11 mouse cellular contexts compared by ENCODE assay signal in genomic region chr5:37826706-37827625, GRCm38 (mm10). TPM values are rescaled to one million over a fixed set of nuclear protein-coding genes. Genes with fewer than 3 reads are reported as not detected.
DNase-seq lines count a peak whose midpoint lies in the region; ATAC-seq and TF ChIP-seq lines count a peak whose summit lies in the region.
"Had no signal": no experiment of that assay in that cellular context is flagged by ENCODE, and none has a peak within 500 bp of the region (broad histone marks: within the 10 kb centered on the region; RNA-seq: fewer than 3 reads in every experiment).

No protein-coding gene starts in this region.

- DNase-seq in lung, postnatal 25 days (ENCODE audit: low spot score), result no peak
- peak; percentile 81 for DNase-seq in forebrain, embryonic 11.5 days (ENCODE audit: low spot score)
- DNase-seq in hindbrain, postnatal 0 days (ENCODE audit: low spot score), result peak; percentile 30
- peak; percentile 46 for DNase-seq in retina, embryonic 14.5 days (ENCODE audit: low spot score)
- no peak for DNase-seq in adrenal gland, postnatal 4 days (ENCODE audit: low spot score in 2 of 2)
- no peak for DNase-seq in natural killer cell, adult 2 months (ENCODE audit: low spot score in 2 of 2)
- DNase-seq: cerebellum, adult 18-20 months; right cerebral cortex, postnatal 14 days had no signal

- TF ChIP-seq CTCF in hindbrain, postnatal 0 days (IDR thresholded peaks at IDR 0.05; ENCODE audit: low read depth), result no peak

- no peaks in the 10 kb centered on the region for H3K36me3 ChIP-seq in lung, embryonic 15.5 days
- H3K36me3 ChIP-seq in forebrain, embryonic 11.5 days (ENCODE audit: control insufficient read depth, insufficient read depth, low read length), result no peaks in the 10 kb centered on the region
- no peaks in the 10 kb centered on the region for H3K36me3 ChIP-seq in hindbrain, postnatal 0 days (ENCODE audit: insufficient read depth, low read length)

- H3K9ac ChIP-seq in lung, embryonic 15.5 days, result no peak overlapping the region
- H3K9ac ChIP-seq in forebrain, embryonic 11.5 days (ENCODE audit: low read length), result no peak overlapping the region
- no peak overlapping the region for H3K9ac ChIP-seq in hindbrain, postnatal 0 days (replicated peaks; ENCODE audit: low read length)

- H3K4me1 ChIP-seq in lung, embryonic 15.5 days, result peaks cover 17% of the 10 kb centered on the region
- peaks cover 37% of the 10 kb centered on the region for H3K4me1 ChIP-seq in forebrain, embryonic 11.5 days (replicated peaks; ENCODE audit: control insufficient read depth, insufficient read depth, low read length)
- H3K4me1 ChIP-seq in hindbrain, postnatal 0 days (ENCODE audit: insufficient read depth, low read length), result peaks cover 5% of the 10 kb centered on the region; the same call in 1 of the 2 replicates

- WGBS in lung, embryonic 15.5 days, result under 1% methylated on average over 59 of the region's 59 CpGs
- WGBS in forebrain, embryonic 11.5 days, result under 1% methylated on average over 59 of the region's 59 CpGs
- 2% methylated on average over 59 of the region's 59 CpGs for WGBS in hindbrain, postnatal 0 days

- ATAC-seq in lung, embryonic 15.5 days (ENCODE audit: borderline replicate concordance, extremely low read depth, low FRiP score, low TSS enrichment), result no peak
- 0 out of 2 replicates have a peak, but pooled peaks have one; percentile 6 for ATAC-seq in forebrain, embryonic 11.5 days (replicated peaks; ENCODE audit: low FRiP score)
- no peak for ATAC-seq in hindbrain, postnatal 0 days
- ATAC-seq in activated CD4-positive, CD25-positive, alpha-beta regulatory T cell, adult 4 months, result no peak

- H3K27ac ChIP-seq in lung, embryonic 15.5 days, result no peak overlapping the region
- H3K27ac ChIP-seq in forebrain, embryonic 11.5 days (ENCODE audit: low read depth, low read length), result no peak overlapping the region
- no peak overlapping the region for H3K27ac ChIP-seq in hindbrain, postnatal 0 days

- peaks cover 99% of the 10 kb centered on the region for H3K27me3 ChIP-seq in lung, embryonic 15.5 days
- H3K27me3 ChIP-seq in forebrain, embryonic 11.5 days (ENCODE audit: control insufficient read depth, insufficient read depth, low read length), result peaks cover 88% of the 10 kb centered on the region
- H3K27me3 ChIP-seq in hindbrain, postnatal 0 days (ENCODE audit: insufficient read depth, low read length), result peaks cover 83% of the 10 kb centered on the region

- 0 out of 2 replicates have a peak overlapping the region, but pooled peaks have one; percentile 3 for H3K4me3 ChIP-seq in lung, embryonic 15.5 days
- H3K4me3 ChIP-seq in forebrain, embryonic 11.5 days (ENCODE audit: low read depth, low read length), result peak overlapping the region; percentile 14
- 0 out of 2 replicates have a peak overlapping the region, but pooled peaks have one; percentile 7 for H3K4me3 ChIP-seq in hindbrain, postnatal 0 days (ENCODE audit: low read length)

- no peak overlapping the region for H3K4me2 ChIP-seq in lung, embryonic 15.5 days
- H3K4me2 ChIP-seq in forebrain, embryonic 11.5 days (ENCODE audit: low read depth, low read length, severe bottlenecking), result peak overlapping the region; percentile 43
- 0 out of 2 replicates have a peak overlapping the region, but pooled peaks have one; percentile 18 for H3K4me2 ChIP-seq in hindbrain, postnatal 0 days (ENCODE audit: low read depth, low read length)

- H3K9me3 ChIP-seq in lung, embryonic 15.5 days, result no peaks in the 10 kb centered on the region
- H3K9me3 ChIP-seq in forebrain, embryonic 11.5 days (ENCODE audit: control insufficient read depth, low read length), result peaks cover 3% of the 10 kb centered on the region; the same call in 1 of the 2 replicates
- no peaks in the 10 kb centered on the region for H3K9me3 ChIP-seq in hindbrain, postnatal 0 days (ENCODE audit: low read length)

RNA-seq across cellular contexts. Expression of gene Msx1, which starts 2.6 kb away (rescaled TPM):
- polyA plus RNA-seq in lung, embryonic 15.5 days (2015; fragmentation: Nextera tagmentation; extraction: Ambion mirVana), result 3.4 and 3.5 TPM in 2 replicates
- 164 and 175 TPM in 2 replicates for polyA plus RNA-seq in forebrain, embryonic 11.5 days (2014; fragmentation: Nextera tagmentation; extraction: Ambion mirVana)
- 14.8 and 20.6 TPM in 2 replicates for total RNA-seq in hindbrain, postnatal 0 days (2014; rRNA removed)
- 26.2 and 28.0 TPM in 2 replicates for polyA plus RNA-seq in hindbrain, postnatal 0 days (2015; fragmentation: Nextera tagmentation; extraction: Ambion mirVana)
- under 1 TPM in 1 of 2 experiments, not detected in 1; 0.22 TPM for polyA plus RNA-seq in activated CD4-positive, CD25-positive, alpha-beta regulatory T cell, adult 4 months (2017; shearing (Covaris generic))
- total RNA-seq in adrenal gland, postnatal 4 days (2021), result 1 to 10 TPM; 1.8 TPM
- total RNA-seq: MEL had no signal

Comparison
In these comparisons a context has a peak if more than half of its experiments do, and no peak if none do; other contexts are left out.
1. DNase-seq: peak in forebrain, embryonic 11.5 days (single experiment), hindbrain, postnatal 0 days (single experiment) and retina, embryonic 14.5 days (single experiment); none in lung, postnatal 25 days (single experiment), adrenal gland, postnatal 4 days (0 of 2) and natural killer cell, adult 2 months (0 of 2).
2. Peak in every context shown above with its lines, with median percentiles within 50 percentile points of each other: H3K4me3 ChIP-seq.